Mouse (Mus musculus) spleen, adult 2 months (tissue): Measurements from ENCODE around the gene Scgb1a1.

ENCODE experiments used
- CTCF ChIP-seq: fragments of 200-500 bp; IDR thresholded peaks from 2 replicates; pipeline ENCODE4 v1.5.1; 2011; ENCODE audit warnings: mild to moderate bottlenecking, inconsistent platforms; ENCODE audit not compliant: insufficient read depth, insufficient read length, insufficient replicate concordance; ENCODE audit errors: extremely low read depth
- POLR2A ChIP-seq: fragments of 200-500 bp; IDR thresholded peaks from 2 replicates; pipeline ENCODE4 v1.6.1; 2011; ENCODE audit warnings: low read depth, low read length, inconsistent platforms

DNA sequence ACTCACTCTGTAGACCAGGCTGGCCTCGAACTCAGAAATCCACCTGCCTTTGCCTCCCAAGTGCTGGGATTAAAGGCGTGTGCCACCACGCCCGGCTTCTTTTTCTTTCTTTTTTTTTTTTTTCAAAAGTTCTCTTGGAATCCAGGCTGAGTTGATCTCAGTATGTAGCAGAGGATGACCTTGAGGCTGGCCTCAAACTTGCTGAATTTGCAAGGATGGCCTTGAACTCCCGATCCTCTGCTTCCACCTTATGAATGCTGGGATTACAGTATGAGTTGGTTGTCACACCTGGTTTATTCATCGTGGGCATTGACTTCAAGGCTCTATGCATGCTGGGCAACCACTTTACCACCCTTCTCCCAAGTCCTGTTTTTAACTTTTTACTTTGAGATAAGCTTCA, 47.1 kb downstream of the Scgb1a1 start:
- TF ChIP-seq CTCF (no peak), POLR2A (no peak)
